Mouse (Mus musculus) erythroblast, embryonic 14.5 days (primary cell): ENCODE measurements around the gene Dclre1b.

ENCODE experiments used
- GATA1 ChIP-seq: IDR thresholded peaks from 2 replicates; pipeline ENCODE4 v1.6.1; 2012; ENCODE audit warnings: low read length, inconsistent platforms, mixed read lengths
- TAL1 ChIP-seq: IDR thresholded peaks from 3 replicates; pipeline ENCODE4 v1.6.1; 2012; ENCODE audit warnings: low read length, inconsistent platforms, mixed read lengths

- TF ChIP-seq GATA1: no peak
- no peak for TF ChIP-seq TAL1
Measured at GRCm38 (mm10) chr3:103782844-103783609, 26.2 kb downstream of the Dclre1b start.
